Mouse (Mus musculus): ENCODE results near the gene Ccdc54.

DNA sequence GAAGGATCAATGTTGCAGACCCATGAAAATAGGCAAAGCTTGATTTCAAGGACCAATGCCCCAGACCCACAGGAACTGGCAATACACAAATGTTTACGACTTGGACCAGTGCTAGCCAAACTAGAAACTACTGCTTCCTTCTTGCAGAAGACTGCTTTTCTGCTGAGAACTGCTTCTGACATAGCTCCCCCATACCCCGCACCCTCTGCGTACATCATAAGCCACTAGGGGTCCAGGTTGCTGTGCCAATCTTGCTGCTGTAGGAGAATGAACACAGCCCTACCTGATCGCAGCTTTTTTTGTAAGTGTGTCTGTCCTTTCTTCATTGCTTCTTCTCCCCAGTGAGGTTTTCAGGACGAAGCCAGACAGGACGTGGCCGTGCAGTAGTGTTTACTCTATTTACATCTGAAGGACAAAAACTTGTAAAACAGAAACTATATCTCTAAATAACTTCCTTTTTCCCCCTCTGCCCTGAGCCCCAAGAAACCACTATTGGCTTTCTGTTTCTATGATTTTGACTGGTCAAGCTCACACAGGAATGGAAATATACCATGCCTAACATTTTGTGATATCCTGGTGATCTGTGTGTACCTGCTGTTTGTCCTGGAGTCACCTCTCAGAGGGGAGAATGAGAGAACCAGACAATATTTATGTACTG lies 39.0 kb downstream of the Ccdc54 start:
- TF ChIP-seq CTCF (IDR thresholded peaks at IDR 0.05; ENCODE audit: low read depth) (0 out of 2 replicates have a peak, but pooled peaks have one; percentile 5), EP300 (IDR thresholded peaks at IDR 0.05; ENCODE audit: low read depth) (no peak)
